Mouse (Mus musculus): Measurements from ENCODE around the gene Zan. TPM values are rescaled to one million over a fixed set of nuclear protein-coding genes. Genes with fewer than 3 reads are reported as not detected.

The Zan gene
- polyA plus RNA-seq, 1 experiment = 0.04 TPM

DNA sequence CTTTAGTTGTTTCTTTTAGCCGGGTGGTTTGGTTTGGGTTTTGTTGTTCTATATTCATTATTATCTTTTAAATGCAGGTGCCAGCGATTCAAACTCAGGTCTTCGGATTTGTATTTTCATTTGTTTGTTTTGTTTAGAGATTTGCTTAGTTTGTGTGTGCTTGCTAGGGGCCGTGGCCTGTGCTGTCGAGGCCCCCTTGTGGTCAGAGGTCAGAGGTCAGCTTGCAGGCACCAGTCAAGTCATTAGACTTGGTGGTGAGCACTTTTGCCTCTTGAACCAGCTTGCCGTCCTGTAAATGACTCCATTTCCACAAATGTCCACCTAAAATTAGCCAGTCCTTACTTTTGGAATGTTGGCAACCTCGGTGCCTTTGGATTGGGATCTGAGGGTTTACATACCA, 118.5 kb downstream of the Zan start:
- Histone ChIP-seq H3K4me3 (ENCODE audit: low read depth, low read length) (no peak overlapping the region), H3K4me1 (ENCODE audit: control insufficient read depth, insufficient read depth, low read length) (no peaks in the 10 kb centered on the region), H3K9ac (ENCODE audit: low read depth, poor library complexity, severe bottlenecking) (no peak overlapping the region), H3K9me3 (replicated peaks; ENCODE audit: control insufficient read depth, insufficient read depth, low read length, poor library complexity, severe bottlenecking) (no peaks in the 10 kb centered on the region), H3K36me3 (ENCODE audit: control insufficient read depth, insufficient read depth, low read length, poor library complexity, severe bottlenecking) (peaks cover 23% of the 10 kb centered on the region), H3K27ac (ENCODE audit: insufficient read depth, low read length) (no peak overlapping the region), H3K27me3 (ENCODE audit: control insufficient read depth, insufficient read depth, low read length, poor library complexity, severe bottlenecking) (no peaks in the 10 kb centered on the region)
- TF ChIP-seq EP300 (IDR thresholded peaks at IDR 0.05; ENCODE audit: insufficient read depth, low read depth, low read length) (no peak), CTCF (IDR thresholded peaks at IDR 0.05; ENCODE audit: low read depth, low read length) (peak; percentile 77)

DNA sequence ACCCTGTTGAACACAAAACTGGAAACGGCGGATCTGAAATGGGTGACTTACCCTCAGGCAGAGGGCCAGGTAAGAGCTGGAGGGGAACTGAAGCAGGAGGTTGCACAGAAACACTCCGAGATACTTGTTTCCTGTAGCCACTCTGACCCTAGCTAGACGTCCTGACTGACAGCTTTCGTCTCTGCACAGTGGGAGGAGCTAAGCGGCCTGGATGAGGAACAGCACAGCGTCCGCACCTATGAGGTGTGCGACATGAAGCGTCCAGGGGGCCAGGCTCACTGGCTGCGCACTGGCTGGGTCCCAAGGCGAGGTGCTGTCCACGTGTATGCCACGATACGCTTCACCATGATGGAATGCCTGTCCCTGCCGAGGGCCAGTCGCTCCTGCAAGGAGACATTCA, 122.8 kb downstream of the Zan start:
- Histone ChIP-seq H3K27me3 (ENCODE audit: control insufficient read depth, insufficient read depth, low read length, poor library complexity, severe bottlenecking) (no peaks in the 10 kb centered on the region), H3K4me1 (ENCODE audit: control insufficient read depth, insufficient read depth, low read length) (no peaks in the 10 kb centered on the region), H3K36me3 (ENCODE audit: control insufficient read depth, insufficient read depth, low read length, poor library complexity, severe bottlenecking) (0 out of 2 replicates have a peak, but pooled peaks cover 5% of the 10 kb centered on the region), H3K27ac (ENCODE audit: insufficient read depth, low read length) (no peak overlapping the region), H3K9me3 (replicated peaks; ENCODE audit: control insufficient read depth, insufficient read depth, low read length, poor library complexity, severe bottlenecking) (no peaks in the 10 kb centered on the region), H3K9ac (ENCODE audit: low read depth, poor library complexity, severe bottlenecking) (no peak overlapping the region), H3K4me3 (ENCODE audit: low read depth, low read length) (no peak overlapping the region)
- TF ChIP-seq POLR2A (IDR thresholded peaks at IDR 0.05; ENCODE audit: insufficient read depth, low read length) = no peak
- TF ChIP-seq CTCF (IDR thresholded peaks at IDR 0.05; ENCODE audit: low read depth, low read length) = no peak
- TF ChIP-seq EP300 (IDR thresholded peaks at IDR 0.05; ENCODE audit: insufficient read depth, low read depth, low read length) = no peak

DNA sequence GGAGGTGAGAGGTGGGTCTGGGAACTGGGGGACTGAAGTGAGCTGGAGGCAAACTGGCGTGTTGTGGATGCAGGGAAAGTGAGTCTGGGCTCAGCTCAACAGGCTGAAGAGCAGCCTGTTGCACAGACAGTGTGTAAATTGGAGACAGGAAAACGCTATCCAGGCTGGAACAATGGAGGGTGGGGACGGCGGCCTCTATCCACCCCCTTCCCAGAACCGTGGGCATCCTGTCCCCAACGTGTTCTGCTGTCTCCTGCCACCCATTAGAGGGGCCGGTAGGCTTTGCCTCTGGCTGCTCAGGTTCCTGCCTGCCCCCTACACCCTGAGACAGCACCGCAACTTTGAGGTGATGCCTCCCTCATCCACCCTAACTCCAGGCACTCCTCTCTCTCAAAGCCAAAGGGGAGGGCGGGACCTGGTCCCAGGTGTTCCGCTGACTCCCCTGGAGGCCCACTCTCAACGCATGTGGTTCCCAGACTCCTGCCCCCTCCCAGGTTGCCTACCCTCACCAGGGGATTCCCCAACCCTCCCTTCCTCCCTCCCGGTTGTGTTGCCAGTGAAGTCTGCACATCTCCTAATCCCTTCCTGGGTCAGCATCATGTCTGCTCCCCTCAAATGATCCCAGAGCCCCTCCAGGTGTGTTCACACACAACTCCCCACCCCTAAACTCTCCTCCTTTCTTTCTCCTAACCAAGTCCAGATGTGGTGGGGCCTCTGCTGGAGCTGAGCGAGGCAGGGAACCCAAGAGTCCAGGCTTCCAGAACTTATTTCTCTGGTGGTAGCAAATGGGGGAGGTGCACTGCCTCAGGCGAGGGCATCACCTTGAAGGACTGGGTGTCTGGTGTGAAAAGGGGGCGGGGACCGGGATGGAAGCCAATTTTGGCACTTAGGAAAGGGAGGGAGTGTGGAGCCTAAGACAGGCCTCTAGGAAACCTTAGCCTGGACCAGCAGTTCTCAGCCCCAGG, 124.6 kb downstream of the Zan start:
- Histone ChIP-seq H3K9me3 (replicated peaks; ENCODE audit: control insufficient read depth, insufficient read depth, low read length, poor library complexity, severe bottlenecking) (no peaks in the 10 kb centered on the region), H3K27me3 (ENCODE audit: control insufficient read depth, insufficient read depth, low read length, poor library complexity, severe bottlenecking) (no peaks in the 10 kb centered on the region), H3K27ac (ENCODE audit: insufficient read depth, low read length) (peak overlapping the region; percentile 60), H3K4me1 (ENCODE audit: control insufficient read depth, insufficient read depth, low read length) (no peaks in the 10 kb centered on the region), H3K9ac (ENCODE audit: low read depth, poor library complexity, severe bottlenecking) (no peak overlapping the region), H3K4me3 (ENCODE audit: low read depth, low read length) (peak overlapping the region; percentile 44), H3K36me3 (ENCODE audit: control insufficient read depth, insufficient read depth, low read length, poor library complexity, severe bottlenecking) (0 out of 2 replicates have a peak, but pooled peaks cover 3% of the 10 kb centered on the region)
- TF ChIP-seq EP300 (IDR thresholded peaks at IDR 0.05; ENCODE audit: insufficient read depth, low read depth, low read length) (peak; percentile 61; the same call in 1 of the 2 replicates), CTCF (IDR thresholded peaks at IDR 0.05; ENCODE audit: low read depth, low read length) (no peak)

DNA sequence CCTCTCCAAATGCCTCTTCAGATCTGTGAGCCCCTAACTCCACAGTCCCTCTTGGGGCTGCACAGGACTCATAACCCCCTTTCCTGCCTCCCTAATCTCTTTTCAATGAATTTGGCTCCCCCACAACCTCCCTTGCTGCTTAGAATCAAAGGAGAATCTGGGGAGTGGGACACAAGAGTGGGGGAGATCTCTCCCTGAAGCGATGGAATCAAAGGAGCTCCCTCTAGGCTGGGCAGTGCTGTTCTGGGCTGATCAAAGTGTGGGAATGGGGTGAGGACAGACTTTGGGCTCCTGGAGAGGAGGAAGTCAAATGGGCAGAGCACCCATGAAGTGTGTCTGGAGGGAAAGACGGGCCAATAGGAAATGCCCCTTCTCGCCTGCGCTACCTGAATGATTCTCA, 125.5 kb downstream of the Zan start:
- peak overlapping the region; percentile 77 for H3K4me3 ChIP-seq (ENCODE audit: low read depth, low read length)
- TF ChIP-seq POLR2A (IDR thresholded peaks at IDR 0.05; ENCODE audit: insufficient read depth, low read length) (no peak), EP300 (IDR thresholded peaks at IDR 0.05; ENCODE audit: insufficient read depth, low read depth, low read length) (no peak), CTCF (IDR thresholded peaks at IDR 0.05; ENCODE audit: low read depth, low read length) (no peak)
- H3K9me3 ChIP-seq (replicated peaks; ENCODE audit: control insufficient read depth, insufficient read depth, low read length, poor library complexity, severe bottlenecking) = no peaks in the 10 kb centered on the region
- H3K9ac ChIP-seq (ENCODE audit: low read depth, poor library complexity, severe bottlenecking) = 0 out of 2 replicates have a peak overlapping the region, but pooled peaks have one; percentile 89
- peak overlapping the region; percentile 60 for H3K27ac ChIP-seq (ENCODE audit: insufficient read depth, low read length)
- H3K4me1 ChIP-seq (ENCODE audit: control insufficient read depth, insufficient read depth, low read length) = no peaks in the 10 kb centered on the region
- H3K27me3 ChIP-seq (ENCODE audit: control insufficient read depth, insufficient read depth, low read length, poor library complexity, severe bottlenecking) = no peaks in the 10 kb centered on the region
- H3K36me3 ChIP-seq (ENCODE audit: control insufficient read depth, insufficient read depth, low read length, poor library complexity, severe bottlenecking) = 0 out of 2 replicates have a peak, but pooled peaks cover 3% of the 10 kb centered on the region

DNA sequence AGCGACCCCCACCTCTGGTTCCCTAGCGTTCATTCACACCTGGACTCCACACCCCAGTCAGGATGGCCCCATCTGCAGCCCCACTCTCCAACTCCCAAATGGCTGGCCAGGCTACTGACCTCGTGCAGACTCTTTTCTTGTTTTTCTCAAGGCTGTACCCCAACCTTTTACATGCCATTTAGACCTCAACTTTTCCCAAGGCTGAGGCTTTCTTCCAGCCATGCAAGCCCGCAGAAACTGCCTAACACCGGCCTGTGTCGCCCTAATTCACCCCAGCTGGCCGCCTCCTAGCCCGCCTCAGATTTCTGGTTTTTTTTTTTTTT, 125.8 kb downstream of the Zan start:
- Histone ChIP-seq H3K27me3 (ENCODE audit: control insufficient read depth, insufficient read depth, low read length, poor library complexity, severe bottlenecking) (no peaks in the 10 kb centered on the region), H3K27ac (ENCODE audit: insufficient read depth, low read length) (no peak overlapping the region), H3K4me3 (ENCODE audit: low read depth, low read length) (peak overlapping the region; percentile 77), H3K36me3 (ENCODE audit: control insufficient read depth, insufficient read depth, low read length, poor library complexity, severe bottlenecking) (no peaks in the 10 kb centered on the region), H3K4me1 (ENCODE audit: control insufficient read depth, insufficient read depth, low read length) (no peaks in the 10 kb centered on the region), H3K9me3 (replicated peaks; ENCODE audit: control insufficient read depth, insufficient read depth, low read length, poor library complexity, severe bottlenecking) (no peaks in the 10 kb centered on the region), H3K9ac (ENCODE audit: low read depth, poor library complexity, severe bottlenecking) (peak overlapping the region; percentile 89)
- TF ChIP-seq EP300 (IDR thresholded peaks at IDR 0.05; ENCODE audit: insufficient read depth, low read depth, low read length) = no peak
- TF ChIP-seq CTCF (IDR thresholded peaks at IDR 0.05; ENCODE audit: low read depth, low read length) = no peak
- TF ChIP-seq POLR2A (IDR thresholded peaks at IDR 0.05; ENCODE audit: insufficient read depth, low read length) = no peak

All from ES-Bruce4 (cell line).